Mouse (Mus musculus): Measurements from ENCODE around the gene Zfp61.

- TF ChIP-seq TAL1 (conservative IDR thresholded peaks at IDR 0.05; ENCODE audit: low read depth, low read length) = no peak
- TF ChIP-seq CTCF (IDR thresholded peaks at IDR 0.05; ENCODE audit: low read depth, low read length) = no peak
- TF ChIP-seq GATA1 (IDR thresholded peaks at IDR 0.05; ENCODE audit: borderline replicate concordance, low read length) = no peak
Measured at GRCm38 (mm10) chr7:24293061-24293851, 7.8 kb downstream of the Zfp61 start.
